Mouse (Mus musculus) A20 (cell line): Measurements from ENCODE around the gene Nsmce4a.
"Not testable (repeated sequence)": the region's sequence is repeated elsewhere in the genome, so short reads cannot be mapped to it uniquely, and the experiment has no call there.

ENCODE experiments used
- DNase-seq: peaks from one replicate; pipeline ENCODE4 v3.0.0-alpha.2; 2011; ENCODE audit warnings: low read depth, low spot score

Nsmce4a gene

GRCm38 (mm10) chr7:130572821-130573220, at the start of gene Nsmce4a:
Gene Nsmce4a, minus strand, starts transcription at chr7:130573118.
- no peak for DNase-seq

- DNase-seq, result no peak
Measured at GRCm38 (mm10) chr7:130622359-130622758, 49.4 kb upstream of the Nsmce4a start.

- no peak for DNase-seq
Measured at GRCm38 (mm10) chr7:130621953-130622352, 49.0 kb upstream of the Nsmce4a start.

- no peak for DNase-seq
Measured at GRCm38 (mm10) chr7:130621068-130621467, 48.1 kb upstream of the Nsmce4a start.

- no peak for DNase-seq
Measured at GRCm38 (mm10) chr7:130617591-130617990, 44.7 kb upstream of the Nsmce4a start.

- no peak for DNase-seq
Measured at GRCm38 (mm10) chr7:130613973-130614372, 41.1 kb upstream of the Nsmce4a start.

- no peak for DNase-seq
Measured at GRCm38 (mm10) chr7:130606958-130607357, 34.0 kb upstream of the Nsmce4a start.

- peak; percentile 42 for DNase-seq
Measured at GRCm38 (mm10) chr7:130605111-130605510, 32.2 kb upstream of the Nsmce4a start.

- no peak for DNase-seq
Measured at GRCm38 (mm10) chr7:130604390-130604789, 31.5 kb upstream of the Nsmce4a start.

GRCm38 (mm10) chr7:130603556-130603955, 30.6 kb upstream of the Nsmce4a start:
- no peak for DNase-seq

- no peak for DNase-seq
Measured at GRCm38 (mm10) chr7:130602804-130603203, 29.9 kb upstream of the Nsmce4a start.

- DNase-seq, result no peak
Measured at GRCm38 (mm10) chr7:130600546-130600945, 27.6 kb upstream of the Nsmce4a start.

GRCm38 (mm10) chr7:130600074-130600473, 27.2 kb upstream of the Nsmce4a start:
- DNase-seq, result no peak

- no peak for DNase-seq
Measured at GRCm38 (mm10) chr7:130597546-130597945, 24.6 kb upstream of the Nsmce4a start.

- not testable (repeated sequence) for DNase-seq
Measured at GRCm38 (mm10) chr7:130596079-130596855, 23.3 kb upstream of the Nsmce4a start.

GRCm38 (mm10) chr7:130593375-130594239, 20.7 kb upstream of the Nsmce4a start:
- DNase-seq, result not testable (repeated sequence)

- DNase-seq, result not testable (repeated sequence)
Measured at GRCm38 (mm10) chr7:130592975-130593374, 20.1 kb upstream of the Nsmce4a start.

- no peak for DNase-seq
Measured at GRCm38 (mm10) chr7:130590845-130591437, 18.0 kb upstream of the Nsmce4a start.

- DNase-seq, result no peak
Measured at GRCm38 (mm10) chr7:130590081-130590828, 17.3 kb upstream of the Nsmce4a start.

GRCm38 (mm10) chr7:130586521-130587072, 13.7 kb upstream of the Nsmce4a start:
- no peak for DNase-seq

- DNase-seq, result no peak
Measured at GRCm38 (mm10) chr7:130578607-130579006, 5.7 kb upstream of the Nsmce4a start.
